ENCODE assay signal across 18 mouse cellular contexts in the genomic region with DNA sequence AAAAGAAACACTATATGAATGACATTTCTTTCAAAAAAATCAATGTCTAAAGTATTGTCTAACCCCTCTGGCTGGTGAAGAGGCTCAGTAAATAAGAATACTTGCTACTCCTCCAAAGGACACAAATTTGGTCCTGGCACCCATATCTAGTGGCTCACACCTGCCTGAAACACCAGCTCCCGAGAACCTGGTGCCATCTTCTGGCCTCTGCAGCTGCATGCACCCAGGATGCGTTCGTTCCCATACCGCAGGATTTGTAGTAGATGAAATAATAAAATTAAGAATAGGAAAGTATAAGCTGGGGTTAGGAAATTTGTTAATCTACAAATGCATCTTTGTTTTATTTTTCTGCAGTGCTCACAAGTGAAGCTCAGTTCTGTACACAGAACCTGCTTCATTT.
"Had no signal": no experiment of that assay in that cellular context is flagged by ENCODE, and none has a peak within 500 bp of the region (broad histone marks: within the 10 kb centered on the region; RNA-seq: fewer than 3 reads in every experiment).

No protein-coding gene starts in this region.

- H3K4me1 ChIP-seq: intestine, embryonic 15.5 days; kidney, embryonic 15.5 days; liver, embryonic 13.5 days; midbrain, embryonic 12.5 days; neural tube, embryonic 12.5 days; neural tube, embryonic 15.5 days; stomach, embryonic 15.5 days had no signal

- ATAC-seq: intestine, embryonic 15.5 days had no signal

- H3K9ac ChIP-seq: intestine, embryonic 15.5 days; kidney, embryonic 15.5 days; liver, embryonic 13.5 days; midbrain, embryonic 12.5 days; neural tube, embryonic 12.5 days; neural tube, embryonic 15.5 days; stomach, embryonic 15.5 days had no signal

- H3K9me3 ChIP-seq: intestine, embryonic 15.5 days; kidney, embryonic 15.5 days; liver, embryonic 13.5 days; midbrain, embryonic 12.5 days; neural tube, embryonic 12.5 days; neural tube, embryonic 15.5 days; stomach, embryonic 15.5 days had no signal

- H3K4me3 ChIP-seq: intestine, embryonic 15.5 days; kidney, embryonic 15.5 days; liver, embryonic 13.5 days; midbrain, embryonic 12.5 days; neural tube, embryonic 12.5 days; neural tube, embryonic 15.5 days; stomach, embryonic 15.5 days had no signal

- H3K36me3 ChIP-seq: intestine, embryonic 15.5 days; kidney, embryonic 15.5 days; liver, embryonic 13.5 days; midbrain, embryonic 12.5 days; neural tube, embryonic 12.5 days; neural tube, embryonic 15.5 days; stomach, embryonic 15.5 days had no signal

- H3K27ac ChIP-seq: intestine, embryonic 15.5 days; kidney, embryonic 15.5 days; liver, embryonic 13.5 days; macrophage; midbrain, embryonic 12.5 days; neural tube, embryonic 12.5 days; neural tube, embryonic 15.5 days; stomach, embryonic 15.5 days had no signal

- H3K27me3 ChIP-seq: intestine, embryonic 15.5 days; kidney, embryonic 15.5 days; liver, embryonic 13.5 days; midbrain, embryonic 12.5 days; neural tube, embryonic 12.5 days; neural tube, embryonic 15.5 days; stomach, embryonic 15.5 days had no signal

- H3K4me2 ChIP-seq: intestine, embryonic 15.5 days; kidney, embryonic 15.5 days; liver, embryonic 13.5 days; midbrain, embryonic 12.5 days; neural tube, embryonic 12.5 days; neural tube, embryonic 15.5 days; stomach, embryonic 15.5 days had no signal

- DNase-seq: kidney, adult 11 months; kidney, adult 8-10 months; kidney, postnatal 10 days; kidney, postnatal 36 days; liver, embryonic 13.5 days; lung, adult 2 months; retina, postnatal 1 day; right cerebral cortex, postnatal 25 days; spleen, adult 18-20 months; thymus, adult 18-20 months; thymus, postnatal 36 days had no signal
